Mouse (Mus musculus): ENCODE data around the gene Cdk19.

Gene Cdk19

DNA sequence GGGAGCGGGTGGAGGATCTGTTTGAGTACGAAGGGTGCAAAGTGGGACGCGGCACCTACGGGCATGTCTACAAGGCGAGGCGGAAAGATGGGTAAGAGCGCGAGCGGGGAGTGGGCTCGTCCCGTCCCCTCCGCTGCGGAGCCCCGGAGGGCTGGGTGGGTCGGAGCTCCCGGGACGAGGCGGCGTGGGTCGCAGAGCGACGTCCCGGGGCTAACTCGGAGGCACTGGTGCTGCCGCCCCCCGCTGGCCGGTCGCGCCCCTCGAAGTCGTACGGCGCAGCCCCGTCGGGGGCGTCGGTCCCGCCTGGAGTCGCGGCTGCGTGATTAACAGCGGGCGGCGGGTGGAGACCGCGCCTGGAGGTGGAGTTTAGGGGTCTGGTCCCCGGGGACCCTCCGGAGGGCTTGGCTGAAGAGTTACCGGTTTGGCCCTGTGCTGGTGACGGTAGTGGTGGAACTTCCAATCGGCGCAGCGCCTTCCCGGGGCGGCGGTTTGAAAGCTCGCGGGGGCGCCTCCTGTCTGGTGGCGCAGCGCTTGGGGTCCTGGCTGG, 10.3 kb downstream of the Cdk19 start:
- peak; percentile 28 for DNase-seq

GRCm38 (mm10) chr10:40350245-40350932, 11.0 kb downstream of the Cdk19 start:
- DNase-seq: no peak

DNA sequence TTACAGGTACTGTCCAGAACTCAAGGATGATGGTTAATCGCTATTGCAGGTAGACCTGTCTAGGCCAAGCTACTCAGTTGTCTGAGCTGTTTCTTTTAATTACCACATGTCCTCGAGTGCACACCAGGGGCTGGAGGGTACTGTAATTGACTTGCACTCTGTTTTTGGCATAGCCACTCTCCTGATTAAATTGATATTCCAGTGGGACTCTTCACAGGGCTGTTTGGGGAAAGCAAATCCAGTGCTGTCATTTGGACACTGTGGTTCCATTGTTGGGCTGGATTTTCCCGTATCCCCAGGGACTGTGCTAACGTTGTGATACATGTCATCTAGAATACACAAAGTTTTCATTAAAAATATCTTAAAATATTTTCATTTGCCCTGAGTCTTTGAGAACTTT, 11.8 kb downstream of the Cdk19 start:
- no peak for DNase-seq

DNA sequence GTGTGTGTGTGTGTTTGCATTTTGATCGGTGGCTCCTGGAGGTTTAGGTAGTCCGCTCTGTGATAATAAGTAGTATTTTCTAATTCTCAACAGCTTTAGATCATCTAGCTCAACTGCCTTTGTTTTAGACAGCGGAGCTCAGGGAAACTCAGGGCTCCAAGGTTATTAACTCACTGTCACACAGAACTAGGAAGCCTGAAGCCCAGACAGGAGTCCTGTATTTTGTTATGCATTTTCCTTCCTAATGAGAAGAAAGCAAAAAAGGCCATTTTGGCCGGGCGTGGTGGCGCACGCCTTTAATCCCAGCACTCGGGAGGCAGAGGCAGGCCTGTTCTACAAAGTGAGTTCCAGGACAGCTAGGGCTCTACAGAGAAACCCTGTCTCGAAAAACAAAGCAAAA, 14.7 kb downstream of the Cdk19 start:
- no peak for DNase-seq

DNA sequence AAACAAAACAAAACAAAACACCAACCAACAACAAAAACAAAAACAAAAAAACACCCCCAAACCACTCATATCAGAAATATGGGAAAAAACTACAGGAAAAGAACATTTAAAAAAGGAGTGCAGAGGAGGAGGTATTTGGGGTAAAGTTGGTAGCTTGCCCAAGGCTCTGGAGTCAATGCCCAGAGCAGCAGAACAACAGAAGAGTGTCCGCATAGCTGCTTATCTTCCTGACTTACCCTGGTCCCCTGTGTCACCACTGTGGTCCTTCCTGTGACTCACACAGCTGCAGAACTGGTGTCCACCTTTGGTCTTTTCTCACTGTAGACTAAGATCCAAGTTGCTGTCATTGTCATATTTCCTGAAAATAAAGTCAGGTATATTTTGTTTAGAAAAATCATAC, 15.2 kb downstream of the Cdk19 start:
- no peak for DNase-seq

DNA sequence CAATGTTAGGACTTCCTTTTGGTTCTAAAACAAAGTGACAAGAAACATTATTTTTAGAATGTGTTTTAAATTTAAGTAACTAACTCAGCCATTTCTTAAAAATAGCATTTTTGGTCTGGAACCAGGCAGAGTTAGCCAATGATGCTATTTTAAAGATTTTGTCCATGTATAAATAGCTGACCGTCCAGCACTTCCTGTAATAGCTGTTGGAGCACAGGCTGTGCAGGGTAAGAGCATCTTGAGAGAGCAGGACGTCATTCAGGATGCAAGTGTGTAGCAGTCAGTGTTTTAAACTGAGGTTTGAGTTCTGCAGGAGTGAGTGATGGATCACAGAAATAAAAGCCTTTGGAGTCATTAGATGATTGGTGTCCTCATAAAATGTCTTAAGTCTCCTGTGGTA, 18.8 kb downstream of the Cdk19 start:
- peak; percentile 41 for DNase-seq

DNA sequence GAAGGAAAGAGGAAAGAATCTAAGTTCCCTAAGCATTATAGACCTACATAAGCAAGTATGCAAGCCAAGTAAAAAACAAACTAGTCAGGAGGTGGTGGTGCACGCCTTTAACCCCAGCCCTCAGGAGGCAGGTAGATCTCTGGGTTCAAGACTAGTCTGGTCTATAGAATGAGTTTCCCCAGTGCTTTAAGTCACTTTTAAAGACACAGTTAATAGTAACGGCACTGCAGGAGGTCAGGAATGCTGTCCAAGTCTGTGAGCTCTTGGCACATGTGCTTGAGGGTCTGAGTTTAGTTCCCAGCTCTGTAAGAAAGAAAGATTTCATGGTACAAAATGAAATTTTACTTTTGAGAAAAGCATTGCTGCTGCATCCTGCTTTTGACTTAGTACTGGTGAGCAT, 19.8 kb downstream of the Cdk19 start:
- DNase-seq: no peak

GRCm38 (mm10) chr10:40363004-40363403, 23.6 kb downstream of the Cdk19 start:
- DNase-seq: no peak

DNA sequence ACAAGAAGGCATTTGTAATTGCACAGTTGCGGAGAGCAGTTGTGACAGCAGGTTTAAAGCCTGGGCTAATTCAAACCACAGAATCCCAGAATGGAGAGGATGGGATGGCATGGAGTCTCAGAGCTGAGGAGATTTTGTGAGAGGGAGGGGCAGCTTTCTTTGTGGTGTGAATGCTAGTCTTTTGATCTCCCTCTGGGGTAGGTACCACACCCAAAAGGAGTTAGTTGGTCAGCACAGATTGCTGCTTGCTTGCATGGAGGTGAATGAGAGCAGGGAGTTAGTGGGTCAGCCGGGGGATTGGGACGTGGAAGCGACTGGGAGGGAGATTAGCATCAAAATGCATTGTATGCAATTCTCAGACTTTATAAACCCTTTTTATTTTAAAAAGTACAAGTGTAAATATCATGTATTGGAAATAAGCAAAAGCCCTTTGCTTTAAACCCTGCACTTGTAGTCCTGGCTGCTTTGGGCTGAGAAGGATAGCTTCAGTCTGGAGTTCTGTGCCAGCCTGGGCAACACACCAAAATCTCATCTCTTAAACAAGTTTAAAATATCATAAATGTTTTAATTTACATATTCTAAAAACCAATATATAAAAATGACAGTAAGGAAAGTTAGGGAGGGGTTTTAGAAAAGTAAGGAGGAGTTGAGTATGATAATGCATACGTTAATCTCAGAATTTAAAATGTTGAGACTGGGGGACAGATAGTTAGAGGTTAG, 25.4 kb downstream of the Cdk19 start:
- DNase-seq: no peak

DNA sequence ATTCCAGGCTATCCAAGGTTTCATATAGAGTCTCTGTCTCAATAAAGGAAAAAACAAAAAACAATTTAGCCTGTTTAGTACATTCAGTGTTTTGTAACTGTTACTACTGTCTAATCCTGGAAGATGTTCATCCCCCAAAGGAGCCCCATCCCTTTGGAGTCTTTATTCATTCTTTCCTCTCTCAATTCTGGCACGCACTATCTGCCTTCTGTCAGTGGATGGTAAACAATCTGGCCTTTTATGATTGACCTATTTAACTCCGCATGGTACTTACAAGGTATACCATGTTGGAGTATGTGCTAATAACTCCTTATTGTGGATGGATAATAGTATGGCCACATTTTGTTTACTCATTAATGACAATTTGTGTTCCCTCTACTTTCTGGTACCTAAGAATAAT, 26.6 kb downstream of the Cdk19 start:
- no peak for DNase-seq

DNA sequence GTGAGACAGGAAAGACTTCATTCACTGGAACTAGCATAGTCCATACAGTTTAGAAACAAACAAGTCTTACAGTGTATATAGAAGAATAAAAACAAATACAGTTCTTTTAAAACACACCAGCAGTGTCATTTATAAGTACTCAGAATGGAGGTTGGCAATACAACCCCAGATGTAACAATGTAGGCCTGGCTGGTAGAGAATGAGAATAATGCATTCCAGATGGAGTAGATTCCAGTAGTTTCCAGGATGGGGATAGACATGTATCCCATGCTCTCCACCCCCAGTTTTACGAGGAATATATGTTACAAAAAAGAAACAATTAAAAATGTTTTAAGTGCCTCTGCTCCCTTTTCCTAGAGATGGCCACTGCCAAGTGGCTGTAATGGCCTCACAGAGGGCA, 29.2 kb downstream of the Cdk19 start:
- no peak for DNase-seq

- no peak for DNase-seq
Measured at GRCm38 (mm10) chr10:40370156-40370555, 30.8 kb downstream of the Cdk19 start.

- DNase-seq: no peak
Measured at GRCm38 (mm10) chr10:40371184-40371913, 32.0 kb downstream of the Cdk19 start.

DNA sequence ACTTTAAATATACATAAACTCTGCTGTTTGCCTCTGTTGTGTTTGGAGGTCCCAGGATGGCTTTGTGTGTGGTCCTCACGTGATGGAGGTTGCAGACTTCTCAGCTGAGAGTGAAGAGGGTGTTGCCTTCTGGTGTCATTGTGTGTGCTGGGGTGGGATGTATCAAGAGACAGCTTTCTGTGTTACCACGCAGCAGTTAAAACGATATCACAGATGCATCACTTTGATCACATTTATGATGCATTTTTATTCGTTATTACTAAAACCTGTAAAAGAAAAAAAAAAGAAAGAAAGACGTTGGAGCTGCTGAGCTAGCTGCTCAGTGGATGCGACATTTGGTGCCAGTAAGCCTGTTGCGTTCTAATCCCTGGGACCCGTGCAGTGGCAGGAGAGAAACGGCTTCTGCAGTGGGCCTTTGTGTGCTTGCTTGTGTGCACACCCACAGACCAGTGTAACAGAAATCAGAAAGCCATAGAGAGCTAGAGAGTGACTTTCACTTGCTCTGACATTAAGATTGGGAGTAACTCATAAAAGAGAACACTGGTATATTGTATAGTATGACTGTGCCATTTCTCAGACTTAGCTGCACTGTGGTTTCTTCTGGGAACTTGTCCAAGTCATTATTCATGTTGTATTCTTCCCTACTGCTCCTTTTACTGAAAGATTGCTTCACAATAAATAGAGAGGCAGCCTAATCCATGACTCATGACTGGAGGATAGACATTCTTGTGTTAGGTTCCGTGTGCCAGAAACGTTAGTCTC, 32.7 kb downstream of the Cdk19 start:
- peak; percentile 59 for DNase-seq

- no peak for DNase-seq
Measured at GRCm38 (mm10) chr10:40373749-40374148, 34.4 kb downstream of the Cdk19 start.

DNA sequence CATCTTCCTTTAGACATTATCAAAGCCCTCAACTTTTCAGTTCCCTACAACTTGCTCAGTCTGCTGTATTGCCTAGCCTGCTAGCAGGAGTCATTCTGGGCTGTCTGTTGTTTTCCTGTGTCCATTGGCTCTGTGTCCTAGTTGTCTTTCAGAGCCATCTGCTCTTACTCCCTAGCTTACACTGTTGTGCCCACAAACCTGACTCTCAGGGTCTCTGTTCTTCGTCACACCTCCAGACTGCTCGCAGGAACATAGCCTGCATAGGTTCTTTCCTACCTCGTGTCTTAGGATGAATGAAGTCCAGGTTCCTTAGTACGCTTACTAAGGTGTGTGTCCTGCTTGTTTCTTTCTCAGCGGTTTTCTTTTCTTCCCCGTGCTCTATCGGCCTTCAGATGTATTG, 35.5 kb downstream of the Cdk19 start:
- DNase-seq: no peak

GRCm38 (mm10) chr10:40376286-40376685, 36.9 kb downstream of the Cdk19 start:
- DNase-seq: peak; percentile 72

DNA sequence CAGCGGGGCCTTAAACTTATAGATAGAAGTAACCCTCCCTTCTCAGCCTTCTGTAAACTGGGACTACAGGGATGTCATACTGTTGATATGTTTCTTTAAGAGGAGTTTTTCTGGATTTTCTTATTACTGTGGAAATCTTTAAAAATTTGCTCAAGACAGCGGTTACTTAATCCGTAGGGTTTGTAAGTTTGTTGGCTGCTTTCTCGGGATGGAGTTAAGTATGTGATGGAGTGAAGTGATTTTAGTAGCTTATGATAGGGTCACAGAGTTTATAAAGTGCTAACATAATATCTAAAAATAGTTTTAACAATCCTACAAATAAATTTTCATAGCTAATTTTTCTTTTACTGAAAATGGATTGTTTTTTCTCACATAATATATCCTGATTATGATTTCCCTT, 38.9 kb downstream of the Cdk19 start:
- no peak for DNase-seq

DNA sequence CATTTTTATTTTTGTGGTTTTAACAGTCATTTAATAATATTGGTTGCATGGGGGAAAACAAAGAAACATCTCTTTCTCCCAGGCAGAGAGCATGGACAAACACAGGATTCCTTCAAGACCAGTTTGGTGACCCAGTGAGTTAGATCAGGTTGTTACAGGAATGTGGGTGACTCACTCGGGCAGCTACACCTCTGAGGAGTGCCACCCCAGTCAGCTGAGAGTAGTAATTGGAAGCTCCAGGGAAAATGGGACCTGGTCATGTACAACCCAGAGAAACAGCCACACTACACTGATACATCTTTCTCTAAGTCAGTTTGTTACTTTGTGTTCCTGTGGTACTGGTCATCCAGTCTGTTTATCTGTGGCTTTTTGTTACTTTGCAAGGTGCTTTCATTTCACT, 40.3 kb downstream of the Cdk19 start:
- DNase-seq: no peak

DNA sequence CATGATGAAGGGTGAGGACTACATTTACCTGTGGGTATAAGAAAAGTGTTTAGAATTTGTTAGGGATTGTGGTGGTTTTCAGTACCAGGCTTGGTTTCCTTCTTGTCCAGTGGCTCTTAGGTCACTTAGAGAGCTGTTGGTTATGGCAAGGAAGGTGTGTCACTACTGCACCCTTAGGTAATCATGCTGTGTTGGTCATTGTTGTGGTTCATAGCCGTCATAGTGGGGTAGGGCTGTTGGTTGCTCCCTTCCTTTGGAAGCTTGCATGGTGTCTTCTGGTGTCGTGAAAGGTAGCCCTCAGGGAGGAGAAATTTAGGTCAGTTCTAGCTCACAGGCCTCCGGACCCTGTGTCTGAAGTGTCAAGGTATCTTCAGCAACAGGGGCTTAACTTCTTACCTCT, 46.0 kb downstream of the Cdk19 start:
- no peak for DNase-seq

DNA sequence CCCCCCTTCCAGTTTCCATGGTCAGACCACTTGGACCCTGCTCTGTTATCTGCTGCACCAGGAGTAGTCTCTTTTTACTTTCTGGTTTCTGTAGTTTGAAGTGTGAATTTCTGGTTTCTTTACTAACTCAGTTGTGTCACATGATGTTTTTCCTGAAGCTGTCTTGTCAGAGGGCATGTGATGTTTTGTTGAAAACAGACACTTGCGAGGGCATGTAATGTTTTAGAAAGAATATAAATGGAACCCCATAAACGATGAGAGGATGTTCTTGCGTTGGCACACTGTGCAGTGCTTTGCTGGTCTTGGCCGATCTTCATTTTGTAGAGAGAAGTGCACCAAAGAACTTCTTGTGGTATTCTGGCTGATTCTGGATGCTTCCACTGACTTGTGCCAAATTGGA, 46.8 kb downstream of the Cdk19 start:
- DNase-seq: no peak

GRCm38 (mm10) chr10:40393447-40394143, 54.2 kb downstream of the Cdk19 start:
- DNase-seq: no peak
